Mouse (Mus musculus): ENCODE results near the gene Tbc1d10a. TPM values are rescaled to one million over a fixed set of nuclear protein-coding genes. Genes with fewer than 3 reads are reported as not detected.

Tbc1d10a gene
- polyA plus RNA-seq, 1 experiment from 2014 or later = 10.7 TPM

DNA sequence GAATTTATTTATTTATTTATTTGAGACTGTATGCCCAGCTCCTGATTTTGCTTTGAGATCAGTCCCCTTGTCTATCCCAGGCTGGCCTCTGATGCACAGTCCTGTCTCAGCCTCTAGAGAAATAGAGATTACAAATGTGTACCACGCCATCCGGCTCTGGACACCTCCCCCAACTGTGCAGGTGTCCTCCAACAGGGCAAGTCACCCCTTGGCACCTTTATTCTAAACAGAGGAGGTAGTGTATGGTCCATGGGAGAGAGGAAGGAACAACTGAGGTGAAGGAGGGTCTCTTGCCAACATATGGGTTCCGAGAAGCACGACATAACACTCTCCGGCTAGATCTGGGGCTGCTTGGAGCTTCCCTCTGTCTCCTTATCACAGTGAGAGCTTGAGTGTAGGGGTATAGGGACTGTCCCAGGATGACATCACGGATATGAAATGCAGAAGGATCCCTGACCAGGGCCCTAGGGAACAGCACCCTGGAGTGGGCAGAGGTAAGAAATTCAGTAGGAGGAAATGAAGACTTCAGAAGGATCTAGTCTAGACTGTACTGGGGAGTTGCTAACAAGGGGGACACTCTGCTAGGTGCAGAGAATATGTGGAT lies 48.6 kb downstream of the Tbc1d10a start:
- ATAC-seq = peak; percentile 55
- Histone ChIP-seq H3K9ac (peak overlapping the region; percentile 59), H3K4me3 (0 out of 2 replicates have a peak overlapping the region, but pooled peaks have one; percentile 11), H3K4me1 (peaks cover 71% of the 10 kb centered on the region), H3K36me3 (peaks cover 36% of the 10 kb centered on the region), H3K27ac (peak overlapping the region; percentile 65), H3K9me3 (replicated peaks) (no peaks in the 10 kb centered on the region), H3K4me2 (peak overlapping the region; percentile 58), H3K27me3 (replicated peaks) (peaks cover 6% of the 10 kb centered on the region; the same call in 1 of the 2 replicates)
- 78% methylated on average over 6 of the region's 6 CpGs for whole genome bisulfite sequencing (ENCODE audit: insufficient replicate concordance)

DNA sequence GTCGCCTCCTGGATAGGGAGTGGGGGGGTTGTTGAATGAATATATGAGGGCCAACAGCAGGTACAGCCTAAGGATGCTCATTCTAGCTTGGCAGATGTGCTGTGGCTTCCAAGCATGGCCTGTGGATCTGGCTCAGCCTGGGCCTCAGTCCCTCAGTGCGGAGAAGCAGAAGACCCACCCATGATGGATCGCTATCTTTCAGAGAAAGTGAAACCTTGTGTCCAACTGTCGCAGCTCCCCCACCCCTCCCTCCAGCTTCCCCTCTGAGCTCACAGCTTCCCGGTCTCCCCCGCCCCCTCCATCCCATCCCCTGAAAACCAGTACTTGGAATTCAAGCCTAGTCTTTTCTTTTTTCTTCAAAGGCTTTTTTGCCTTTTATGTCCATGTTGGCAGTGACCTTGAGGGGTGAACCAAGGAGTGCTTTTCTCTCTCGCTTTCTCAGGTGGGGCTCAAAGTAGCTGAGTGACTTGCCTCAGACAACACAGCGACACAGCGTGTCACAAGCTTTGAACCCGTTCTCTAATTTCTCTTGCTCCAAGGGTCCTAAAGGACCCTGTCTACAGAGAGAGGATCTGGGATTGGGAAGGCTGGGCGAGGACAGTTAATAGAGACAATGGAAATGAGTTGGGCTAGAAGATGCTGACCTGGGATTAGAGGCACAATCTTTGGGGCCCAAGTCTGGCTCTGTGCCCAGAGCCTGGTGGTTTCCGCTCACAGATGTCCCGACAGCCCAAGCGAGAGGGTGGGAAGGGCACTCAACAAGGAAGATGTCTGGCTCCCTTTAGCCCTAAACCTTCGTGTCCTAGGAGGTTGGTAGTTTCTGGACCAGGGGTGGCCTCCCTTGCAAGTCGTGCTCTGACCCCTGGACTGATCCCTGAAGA lies 49.3 kb downstream of the Tbc1d10a start, which contains the start of gene Osm:
Gene Osm (plus strand): TSS at position 756 of the 881 bp plus-strand sequence.
- peak; percentile 73 for ATAC-seq
- 0 out of 2 replicates have a peak within 1 kb of the TSS, but pooled peaks have one; percentile 11 for H3K4me3 ChIP-seq
- H3K4me2 ChIP-seq = peak within 1 kb of the TSS; percentile 58
- WGBS (ENCODE audit: insufficient replicate concordance) = 56% methylated on average over 16 of the region's 16 CpGs
- peaks cover 33% of the 10 kb centered on the region for H3K36me3 ChIP-seq
- H3K27me3 ChIP-seq (replicated peaks) = peaks cover 6% of the 10 kb centered on the region; the same call in 1 of the 2 replicates
- H3K4me1 ChIP-seq = peaks cover 70% of the 10 kb centered on the region
- H3K9me3 ChIP-seq (replicated peaks) = no peaks in the 10 kb centered on the region
- peak within 1 kb of the TSS; percentile 65 for H3K27ac ChIP-seq
- H3K9ac ChIP-seq = peak within 1 kb of the TSS; percentile 59

DNA sequence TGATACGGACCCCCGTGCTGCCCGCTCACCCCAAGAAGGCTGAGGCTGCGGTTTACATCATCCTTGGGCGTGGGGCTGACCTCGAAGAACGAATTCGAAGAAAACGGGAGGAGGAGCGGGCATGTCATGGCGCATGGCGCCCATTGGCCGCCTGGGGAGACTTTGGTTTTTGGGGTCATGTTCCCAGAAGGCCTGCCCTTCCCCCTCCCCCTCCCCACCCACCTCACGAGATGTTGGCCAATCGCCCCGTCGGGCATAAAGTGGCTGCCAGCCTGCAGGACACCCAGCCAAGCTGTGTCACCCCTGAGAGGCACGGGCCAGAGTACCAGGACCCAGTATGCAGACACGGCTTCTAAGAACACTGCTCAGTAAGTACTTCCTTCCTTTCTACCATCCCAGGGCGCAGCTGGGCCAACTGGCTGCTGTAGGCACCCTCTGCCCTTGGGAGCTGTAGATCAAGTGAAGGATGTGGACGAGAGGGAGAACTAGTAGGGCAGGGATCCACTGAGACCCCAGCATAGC lies 50.0 kb downstream of the Tbc1d10a start:
- 75% methylated on average over 21 of the region's 21 CpGs for WGBS (ENCODE audit: insufficient replicate concordance)
- Histone ChIP-seq H3K4me3 (no peak overlapping the region), H3K36me3 (peaks cover 26% of the 10 kb centered on the region), H3K27ac (0 out of 2 replicates have a peak overlapping the region, but pooled peaks have one; percentile 65), H3K9me3 (replicated peaks) (no peaks in the 10 kb centered on the region), H3K9ac (no peak overlapping the region), H3K4me1 (peaks cover 69% of the 10 kb centered on the region), H3K27me3 (replicated peaks) (peaks cover 6% of the 10 kb centered on the region; the same call in 1 of the 2 replicates), H3K4me2 (peak overlapping the region; percentile 58)
- ATAC-seq = no peak

DNA sequence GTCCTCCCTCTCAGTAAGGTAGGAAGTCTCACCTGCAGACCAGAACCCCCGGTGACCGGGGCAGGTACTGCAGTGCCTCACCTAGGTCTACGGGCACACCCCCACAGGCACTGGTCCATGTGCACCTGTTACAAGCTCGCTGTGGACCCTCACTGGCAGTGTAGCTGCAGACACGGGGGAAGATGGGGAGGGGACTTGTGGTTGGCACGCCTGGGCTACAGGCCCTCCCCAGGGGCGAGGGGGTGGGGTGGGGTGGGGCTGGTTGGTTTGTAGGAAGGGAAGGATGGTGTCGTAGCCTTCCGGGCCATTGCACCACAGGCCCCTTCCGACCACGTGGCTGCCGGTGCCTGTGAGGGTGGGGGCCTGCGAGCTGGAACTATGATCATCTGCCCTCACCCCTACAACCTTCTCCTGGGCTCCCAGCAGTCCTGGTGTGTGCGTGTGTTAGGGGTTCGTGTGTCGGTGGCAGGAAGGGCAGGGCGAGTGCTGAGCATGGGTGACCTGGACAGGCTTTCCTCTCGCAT lies 50.9 kb downstream of the Tbc1d10a start:
- Histone ChIP-seq H3K4me1 (peaks cover 63% of the 10 kb centered on the region), H3K36me3 (peaks cover 18% of the 10 kb centered on the region), H3K27me3 (replicated peaks) (peaks cover 6% of the 10 kb centered on the region; the same call in 1 of the 2 replicates), H3K9me3 (replicated peaks) (no peaks in the 10 kb centered on the region), H3K4me2 (peak overlapping the region; percentile 58), H3K27ac (0 out of 2 replicates have a peak overlapping the region, but pooled peaks have one; percentile 7), H3K4me3 (no peak overlapping the region), H3K9ac (no peak overlapping the region)
- ATAC-seq = peak; percentile 25
- WGBS (ENCODE audit: insufficient replicate concordance) = 52% methylated on average over 18 of the region's 18 CpGs

DNA sequence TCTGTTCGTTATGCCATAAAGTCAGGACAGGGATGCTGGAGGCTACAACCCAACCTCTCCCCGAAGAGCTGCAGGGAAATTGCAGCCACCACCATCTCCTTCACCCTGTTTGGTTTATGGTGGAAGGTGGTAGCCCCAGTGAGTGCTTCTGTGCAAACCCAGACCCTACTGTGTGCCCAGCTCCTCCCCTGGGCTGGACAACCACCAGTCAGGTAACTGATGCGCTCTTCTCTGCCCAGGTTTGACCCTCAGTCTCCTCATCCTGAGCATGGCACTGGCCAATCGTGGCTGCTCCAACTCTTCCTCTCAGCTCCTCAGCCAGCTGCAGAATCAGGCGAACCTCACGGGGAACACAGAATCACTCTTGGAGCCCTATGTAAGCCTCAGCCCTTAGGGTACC lies 51.6 kb downstream of the Tbc1d10a start:
- ATAC-seq = no peak
- H3K4me3 ChIP-seq = no peak overlapping the region
- H3K9ac ChIP-seq = no peak overlapping the region
- H3K27me3 ChIP-seq (replicated peaks) = peaks cover 6% of the 10 kb centered on the region; the same call in 1 of the 2 replicates
- H3K36me3 ChIP-seq = peaks cover 11% of the 10 kb centered on the region
- 79% methylated on average over 6 of the region's 6 CpGs for WGBS (ENCODE audit: insufficient replicate concordance)
- peaks cover 56% of the 10 kb centered on the region for H3K4me1 ChIP-seq
- no peaks in the 10 kb centered on the region for H3K9me3 ChIP-seq (replicated peaks)
- H3K27ac ChIP-seq = 0 out of 2 replicates have a peak overlapping the region, but pooled peaks have one; percentile 7
- no peak overlapping the region for H3K4me2 ChIP-seq

DNA sequence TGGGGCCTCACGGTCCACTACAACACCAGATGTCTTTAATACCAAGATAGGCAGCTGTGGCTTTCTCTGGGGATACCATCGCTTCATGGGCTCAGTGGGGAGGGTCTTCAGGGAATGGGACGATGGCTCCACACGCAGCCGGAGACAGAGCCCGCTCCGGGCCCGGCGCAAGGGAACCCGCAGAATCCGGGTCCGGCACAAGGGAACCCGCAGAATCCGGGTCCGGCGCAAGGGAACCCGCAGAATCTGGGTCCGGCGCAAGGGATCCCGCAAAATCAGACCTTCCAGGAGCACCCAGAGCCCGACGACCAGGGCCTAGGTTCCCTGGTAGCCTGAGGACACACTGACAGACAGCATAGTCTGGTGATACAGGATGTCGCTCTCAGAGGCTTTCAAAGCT lies 53.1 kb downstream of the Tbc1d10a start:
- no peaks in the 10 kb centered on the region for H3K9me3 ChIP-seq (replicated peaks)
- peaks cover 7% of the 10 kb centered on the region for H3K36me3 ChIP-seq
- 79% methylated on average over 23 of the region's 23 CpGs for WGBS (ENCODE audit: insufficient replicate concordance)
- no peak overlapping the region for H3K27ac ChIP-seq
- H3K4me1 ChIP-seq = peaks cover 49% of the 10 kb centered on the region
- H3K9ac ChIP-seq = no peak overlapping the region
- ATAC-seq = no peak
- no peak overlapping the region for H3K4me3 ChIP-seq
- H3K27me3 ChIP-seq (replicated peaks) = peaks cover 6% of the 10 kb centered on the region; the same call in 1 of the 2 replicates
- no peak overlapping the region for H3K4me2 ChIP-seq

DNA sequence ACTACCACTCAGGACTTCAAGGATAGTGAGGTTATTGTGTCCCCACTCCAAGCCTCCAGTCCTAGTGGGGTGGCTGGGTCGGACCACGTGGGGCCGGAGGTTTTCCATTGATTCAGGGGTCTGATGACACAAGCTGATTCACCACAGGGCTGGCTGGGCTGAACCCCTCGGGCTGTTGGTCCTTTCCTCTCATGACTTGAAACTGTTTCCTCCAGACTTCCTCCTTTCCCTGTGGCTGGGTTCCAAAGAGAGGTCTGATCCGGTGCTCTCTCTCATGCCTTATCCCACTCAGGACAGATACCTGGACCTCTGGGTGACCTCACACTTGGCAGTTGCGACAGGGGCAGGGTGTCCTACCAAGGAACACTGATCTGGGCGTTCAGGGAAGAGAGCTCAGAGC lies 53.6 kb downstream of the Tbc1d10a start:
- ATAC-seq = no peak
- Histone ChIP-seq H3K36me3 (peaks cover 7% of the 10 kb centered on the region), H3K4me2 (no peak overlapping the region), H3K4me1 (peaks cover 48% of the 10 kb centered on the region), H3K9ac (no peak overlapping the region), H3K27me3 (replicated peaks) (peaks cover 6% of the 10 kb centered on the region; the same call in 1 of the 2 replicates), H3K27ac (no peak overlapping the region), H3K9me3 (replicated peaks) (no peaks in the 10 kb centered on the region), H3K4me3 (no peak overlapping the region)
- WGBS (ENCODE audit: insufficient replicate concordance) = 36% methylated on average over 7 of the region's 7 CpGs

DNA sequence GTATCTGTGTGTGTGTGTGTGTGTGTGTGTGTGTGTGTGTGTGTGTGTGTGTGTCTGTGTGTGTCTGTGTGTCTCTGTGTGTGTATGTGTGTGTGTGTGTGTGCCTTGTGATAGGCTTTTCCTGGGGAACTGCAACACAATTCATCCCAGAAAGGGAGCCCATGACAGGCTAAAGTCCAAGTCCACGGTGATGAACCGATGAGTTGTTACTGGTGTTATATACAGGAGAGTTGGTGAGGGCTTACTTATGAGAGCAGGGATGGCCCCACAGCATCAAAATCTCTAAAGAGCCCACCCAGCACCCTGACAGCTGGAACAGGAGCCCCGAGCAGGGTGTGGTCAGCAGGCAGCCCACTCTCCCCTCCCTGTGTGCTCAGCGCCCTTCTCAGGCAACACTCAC lies 54.6 kb downstream of the Tbc1d10a start:
- peaks cover 48% of the 10 kb centered on the region for H3K4me1 ChIP-seq
- no peak for ATAC-seq
- 64% methylated on average over 4 of the region's 4 CpGs for WGBS (ENCODE audit: insufficient replicate concordance)
- no peak overlapping the region for H3K9ac ChIP-seq
- H3K27ac ChIP-seq = no peak overlapping the region
- H3K9me3 ChIP-seq (replicated peaks) = no peaks in the 10 kb centered on the region
- no peak overlapping the region for H3K4me3 ChIP-seq
- H3K27me3 ChIP-seq (replicated peaks) = peaks cover 6% of the 10 kb centered on the region; the same call in 1 of the 2 replicates
- H3K36me3 ChIP-seq = peaks cover 7% of the 10 kb centered on the region
- no peak overlapping the region for H3K4me2 ChIP-seq

DNA sequence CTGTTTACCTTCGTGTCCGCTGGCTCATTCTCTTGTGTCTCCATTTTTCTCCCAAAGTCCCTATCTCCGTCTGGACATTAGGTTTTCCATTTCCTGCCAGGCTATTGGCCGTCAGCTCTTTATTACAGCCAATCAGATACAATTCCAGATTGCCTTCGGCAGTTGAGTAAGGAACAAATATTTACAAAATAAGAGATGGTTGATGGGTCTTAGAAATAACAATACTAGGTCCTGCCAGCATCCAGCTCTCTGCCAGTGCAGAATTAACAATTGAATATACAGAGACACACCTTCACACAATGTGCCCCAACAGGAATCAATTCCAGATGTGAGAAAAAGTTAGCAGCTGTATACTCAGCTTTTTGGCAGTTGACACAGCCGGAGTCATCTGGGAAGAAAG lies 59.5 kb downstream of the Tbc1d10a start:
- no peaks in the 10 kb centered on the region for H3K36me3 ChIP-seq
- no peak overlapping the region for H3K4me3 ChIP-seq
- no peaks in the 10 kb centered on the region for H3K9me3 ChIP-seq (replicated peaks)
- 73% methylated on average over 6 of the region's 6 CpGs for WGBS (ENCODE audit: insufficient replicate concordance)
- H3K27ac ChIP-seq = no peak overlapping the region
- peaks cover 31% of the 10 kb centered on the region for H3K4me1 ChIP-seq
- no peaks in the 10 kb centered on the region for H3K27me3 ChIP-seq (replicated peaks)
- no peak for ATAC-seq
- no peak overlapping the region for H3K4me2 ChIP-seq
- H3K9ac ChIP-seq = no peak overlapping the region

DNA sequence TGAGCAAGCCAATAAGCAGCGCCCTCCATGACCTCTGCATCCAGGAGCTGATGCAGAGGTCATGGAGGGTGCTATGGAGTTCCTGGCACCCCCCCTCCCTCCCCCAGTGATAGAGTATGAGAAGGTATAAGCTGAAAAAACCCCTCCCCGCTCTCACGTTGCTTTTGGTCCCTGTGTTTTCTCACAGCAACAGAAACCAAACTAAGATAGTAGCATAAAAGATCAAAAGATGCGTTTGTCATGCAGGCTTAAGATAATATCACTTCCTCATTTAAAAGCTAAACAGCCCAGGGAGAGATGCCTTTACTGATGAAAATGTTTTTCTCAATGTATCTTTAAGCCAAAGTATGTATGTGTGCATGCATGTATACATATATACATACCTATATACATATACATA lies 60.0 kb downstream of the Tbc1d10a start:
- Histone ChIP-seq H3K36me3 (no peaks in the 10 kb centered on the region), H3K9me3 (replicated peaks) (no peaks in the 10 kb centered on the region), H3K4me3 (no peak overlapping the region), H3K27ac (no peak overlapping the region), H3K4me1 (peaks cover 29% of the 10 kb centered on the region), H3K9ac (no peak overlapping the region), H3K4me2 (no peak overlapping the region), H3K27me3 (replicated peaks) (no peaks in the 10 kb centered on the region)
- ATAC-seq = no peak
- WGBS (ENCODE audit: insufficient replicate concordance) = 47% methylated on average over 4 of the region's 4 CpGs

DNA sequence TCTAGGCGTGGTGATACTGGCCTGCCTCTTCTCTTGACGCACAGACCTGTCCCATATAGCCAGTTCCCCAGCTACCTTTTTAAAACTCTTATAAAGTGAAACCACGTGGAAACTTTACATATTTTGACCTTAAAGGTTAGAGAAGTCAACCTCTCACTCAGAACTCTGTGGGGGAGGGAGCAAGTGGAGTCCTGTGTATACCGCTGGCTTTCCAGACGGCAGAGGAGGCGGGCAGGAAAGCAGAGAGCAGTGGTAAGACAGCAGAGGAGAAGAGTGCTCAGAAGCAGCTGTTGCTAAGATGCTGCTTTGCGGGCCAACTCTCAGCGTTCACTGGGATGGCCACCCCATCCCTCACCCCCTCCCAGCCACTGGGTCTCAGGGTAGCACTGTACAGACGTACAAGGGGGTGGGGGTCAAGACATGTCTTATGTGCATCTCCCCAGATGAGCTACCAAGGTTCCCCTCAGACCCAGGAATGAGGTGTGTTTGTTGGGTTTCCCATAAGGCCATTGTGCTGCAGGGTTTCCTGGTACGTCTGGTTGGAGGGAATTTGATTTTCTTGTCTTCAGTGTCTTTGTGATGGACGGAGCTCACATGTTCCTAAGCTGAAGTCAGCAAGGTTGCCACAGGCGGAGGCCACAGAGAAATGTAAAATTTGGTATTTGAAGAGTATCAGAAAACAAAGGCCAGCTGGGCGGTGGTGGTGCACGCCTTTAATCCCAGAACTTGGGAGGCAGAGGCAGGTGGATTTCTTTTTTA lies 60.8 kb downstream of the Tbc1d10a start:
- Histone ChIP-seq H3K4me1 (peaks cover 27% of the 10 kb centered on the region), H3K9ac (no peak overlapping the region), H3K4me2 (no peak overlapping the region), H3K27ac (no peak overlapping the region), H3K36me3 (no peaks in the 10 kb centered on the region), H3K27me3 (replicated peaks) (no peaks in the 10 kb centered on the region), H3K4me3 (no peak overlapping the region), H3K9me3 (replicated peaks) (no peaks in the 10 kb centered on the region)
- WGBS (ENCODE audit: insufficient replicate concordance) = 74% methylated on average over 14 of the region's 14 CpGs
- ATAC-seq = no peak

Data from liver, embryonic 12.5 days (tissue).